Mouse (Mus musculus): ENCODE results near the gene Il17rd. TPM values are rescaled to one million over a fixed set of nuclear protein-coding genes. Genes with fewer than 3 reads are reported as not detected.

Gene Il17rd
- polyA plus RNA-seq, 1 experiment from 2014 or later = 0.80 TPM

GRCm38 (mm10) chr14:27115275-27115660, 76.5 kb downstream of the Il17rd start:
- no peaks in the 10 kb centered on the region for H3K9me3 ChIP-seq (ENCODE audit: control insufficient read depth, low read length)
- H3K9ac ChIP-seq (ENCODE audit: low read depth, low read length) = no peak overlapping the region; the same call in 1 of the 2 replicates
- WGBS = 18% methylated on average over 11 of the region's 11 CpGs
- peaks cover 6% of the 10 kb centered on the region for H3K4me1 ChIP-seq (replicated peaks; ENCODE audit: control insufficient read depth, insufficient read depth, low read length)
- ATAC-seq (replicated peaks; ENCODE audit: low FRiP score) (no peak), DNase-seq (ENCODE audit: low spot score) (no peak)
- no peak overlapping the region for H3K27ac ChIP-seq (ENCODE audit: low read depth, low read length)
- H3K27me3 ChIP-seq (replicated peaks; ENCODE audit: control insufficient read depth, insufficient read depth, low read length) = peaks cover 25% of the 10 kb centered on the region
- H3K4me2 ChIP-seq = peak overlapping the region; percentile 96
- peak overlapping the region; percentile 61 for H3K4me3 ChIP-seq (ENCODE audit: low read depth, low read length)
- no peaks in the 10 kb centered on the region for H3K36me3 ChIP-seq (ENCODE audit: control insufficient read depth, insufficient read depth, low read length)

- Histone ChIP-seq H3K4me1 (replicated peaks; ENCODE audit: control insufficient read depth, insufficient read depth, low read length) (peaks cover 6% of the 10 kb centered on the region), H3K36me3 (ENCODE audit: control insufficient read depth, insufficient read depth, low read length) (no peaks in the 10 kb centered on the region), H3K27me3 (replicated peaks; ENCODE audit: control insufficient read depth, insufficient read depth, low read length) (peaks cover 25% of the 10 kb centered on the region), H3K9me3 (ENCODE audit: control insufficient read depth, low read length) (no peaks in the 10 kb centered on the region), H3K4me3 (ENCODE audit: low read depth, low read length) (no peak overlapping the region), H3K27ac (ENCODE audit: low read depth, low read length) (no peak overlapping the region), H3K9ac (ENCODE audit: low read depth, low read length) (no peak overlapping the region), H3K4me2 (no peak overlapping the region)
- ATAC-seq (replicated peaks; ENCODE audit: low FRiP score) (no peak), DNase-seq (ENCODE audit: low spot score) (no peak)
- WGBS = 76% methylated on average over 6 of the region's 6 CpGs
Observed at GRCm38 (mm10) chr14:27115991-27116390, 77.2 kb downstream of the Il17rd start.

GRCm38 (mm10) chr14:27116577-27117165, 77.9 kb downstream of the Il17rd start:
- Histone ChIP-seq H3K9ac (ENCODE audit: low read depth, low read length) (no peak overlapping the region), H3K36me3 (ENCODE audit: control insufficient read depth, insufficient read depth, low read length) (no peaks in the 10 kb centered on the region), H3K4me2 (no peak overlapping the region), H3K27me3 (replicated peaks; ENCODE audit: control insufficient read depth, insufficient read depth, low read length) (peaks cover 25% of the 10 kb centered on the region), H3K4me1 (replicated peaks; ENCODE audit: control insufficient read depth, insufficient read depth, low read length) (peaks cover 6% of the 10 kb centered on the region), H3K9me3 (ENCODE audit: control insufficient read depth, low read length) (no peaks in the 10 kb centered on the region), H3K27ac (ENCODE audit: low read depth, low read length) (no peak overlapping the region), H3K4me3 (ENCODE audit: low read depth, low read length) (no peak overlapping the region)
- ATAC-seq (replicated peaks; ENCODE audit: low FRiP score) = no peak
- no peak for DNase-seq (ENCODE audit: low spot score)
- 67% methylated on average over 4 of the region's 4 CpGs for WGBS

GRCm38 (mm10) chr14:27118546-27118945, 79.8 kb downstream of the Il17rd start:
- no peaks in the 10 kb centered on the region for H3K9me3 ChIP-seq (ENCODE audit: control insufficient read depth, low read length)
- H3K27me3 ChIP-seq (replicated peaks; ENCODE audit: control insufficient read depth, insufficient read depth, low read length) = peaks cover 25% of the 10 kb centered on the region
- no peak overlapping the region for H3K9ac ChIP-seq (ENCODE audit: low read depth, low read length)
- H3K4me1 ChIP-seq (replicated peaks; ENCODE audit: control insufficient read depth, insufficient read depth, low read length) = peaks cover 6% of the 10 kb centered on the region
- no peak overlapping the region for H3K4me2 ChIP-seq
- WGBS = 73% methylated on average over 5 of the region's 5 CpGs
- H3K36me3 ChIP-seq (ENCODE audit: control insufficient read depth, insufficient read depth, low read length) = no peaks in the 10 kb centered on the region
- ATAC-seq (replicated peaks; ENCODE audit: low FRiP score) (no peak), DNase-seq (ENCODE audit: low spot score) (no peak)
- no peak overlapping the region for H3K27ac ChIP-seq (ENCODE audit: low read depth, low read length)
- H3K4me3 ChIP-seq (ENCODE audit: low read depth, low read length) = no peak overlapping the region

- no peak overlapping the region for H3K4me3 ChIP-seq (ENCODE audit: low read depth, low read length)
- no peaks in the 10 kb centered on the region; the same call in 1 of the 2 replicates for H3K4me1 ChIP-seq (replicated peaks; ENCODE audit: control insufficient read depth, insufficient read depth, low read length)
- no peak overlapping the region for H3K4me2 ChIP-seq
- DNase-seq (ENCODE audit: low spot score) = no peak
- no peaks in the 10 kb centered on the region for H3K9me3 ChIP-seq (ENCODE audit: control insufficient read depth, low read length)
- 0 out of 2 replicates have a peak, but pooled peaks cover 3% of the 10 kb centered on the region for H3K27me3 ChIP-seq (replicated peaks; ENCODE audit: control insufficient read depth, insufficient read depth, low read length)
- H3K27ac ChIP-seq (ENCODE audit: low read depth, low read length) = no peak overlapping the region
- H3K36me3 ChIP-seq (ENCODE audit: control insufficient read depth, insufficient read depth, low read length) = no peaks in the 10 kb centered on the region
- ATAC-seq (replicated peaks; ENCODE audit: low FRiP score) = no peak
- WGBS = 69% methylated on average over 3 of the region's 3 CpGs
- no peak overlapping the region for H3K9ac ChIP-seq (ENCODE audit: low read depth, low read length)
Observed at GRCm38 (mm10) chr14:27122646-27123045, 83.9 kb downstream of the Il17rd start.

- DNase-seq (ENCODE audit: low spot score) (no peak), ATAC-seq (replicated peaks; ENCODE audit: low FRiP score) (no peak)
- WGBS = 52% methylated on average over 8 of the region's 8 CpGs
- Histone ChIP-seq H3K9me3 (ENCODE audit: control insufficient read depth, low read length) (no peaks in the 10 kb centered on the region), H3K4me2 (no peak overlapping the region), H3K36me3 (ENCODE audit: control insufficient read depth, insufficient read depth, low read length) (no peaks in the 10 kb centered on the region), H3K27ac (ENCODE audit: low read depth, low read length) (no peak overlapping the region), H3K27me3 (replicated peaks; ENCODE audit: control insufficient read depth, insufficient read depth, low read length) (0 out of 2 replicates have a peak, but pooled peaks cover under 1% of the 10 kb centered on the region), H3K4me3 (ENCODE audit: low read depth, low read length) (no peak overlapping the region), H3K9ac (ENCODE audit: low read depth, low read length) (no peak overlapping the region), H3K4me1 (replicated peaks; ENCODE audit: control insufficient read depth, insufficient read depth, low read length) (no peaks in the 10 kb centered on the region; the same call in 1 of the 2 replicates)
Observed at GRCm38 (mm10) chr14:27123543-27123942, 84.8 kb downstream of the Il17rd start.

GRCm38 (mm10) chr14:27130031-27130430, 91.3 kb downstream of the Il17rd start:
- no peak for ATAC-seq (replicated peaks; ENCODE audit: low FRiP score)
- H3K9ac ChIP-seq (ENCODE audit: low read depth, low read length) = no peak overlapping the region
- H3K27ac ChIP-seq (ENCODE audit: low read depth, low read length) = no peak overlapping the region
- no peaks in the 10 kb centered on the region for H3K4me1 ChIP-seq (replicated peaks; ENCODE audit: control insufficient read depth, insufficient read depth, low read length)
- H3K4me2 ChIP-seq = no peak overlapping the region
- no peak for DNase-seq (ENCODE audit: low spot score)
- H3K4me3 ChIP-seq (ENCODE audit: low read depth, low read length) = no peak overlapping the region
- H3K36me3 ChIP-seq (ENCODE audit: control insufficient read depth, insufficient read depth, low read length) = no peaks in the 10 kb centered on the region
- H3K9me3 ChIP-seq (ENCODE audit: control insufficient read depth, low read length) = no peaks in the 10 kb centered on the region
- no peaks in the 10 kb centered on the region for H3K27me3 ChIP-seq (replicated peaks; ENCODE audit: control insufficient read depth, insufficient read depth, low read length)
- WGBS = 81% methylated on average over 3 of the region's 3 CpGs

- Histone ChIP-seq H3K36me3 (ENCODE audit: control insufficient read depth, insufficient read depth, low read length) (no peaks in the 10 kb centered on the region), H3K27ac (ENCODE audit: low read depth, low read length) (no peak overlapping the region), H3K4me1 (replicated peaks; ENCODE audit: control insufficient read depth, insufficient read depth, low read length) (no peaks in the 10 kb centered on the region), H3K9ac (ENCODE audit: low read depth, low read length) (no peak overlapping the region), H3K4me2 (no peak overlapping the region), H3K27me3 (replicated peaks; ENCODE audit: control insufficient read depth, insufficient read depth, low read length) (no peaks in the 10 kb centered on the region), H3K4me3 (ENCODE audit: low read depth, low read length) (no peak overlapping the region), H3K9me3 (ENCODE audit: control insufficient read depth, low read length) (no peaks in the 10 kb centered on the region)
- no peak for DNase-seq (ENCODE audit: low spot score)
- 67% methylated on average over 1 of the region's 1 CpGs for WGBS
- no peak for ATAC-seq (replicated peaks; ENCODE audit: low FRiP score)
Observed at GRCm38 (mm10) chr14:27130676-27131075, 91.9 kb downstream of the Il17rd start.

GRCm38 (mm10) chr14:27131521-27131920, 92.8 kb downstream of the Il17rd start:
- WGBS = 43% methylated on average over 1 of the region's 1 CpGs
- DNase-seq (ENCODE audit: low spot score) (no peak), ATAC-seq (replicated peaks; ENCODE audit: low FRiP score) (no peak)
- Histone ChIP-seq H3K27me3 (replicated peaks; ENCODE audit: control insufficient read depth, insufficient read depth, low read length) (no peaks in the 10 kb centered on the region), H3K4me3 (ENCODE audit: low read depth, low read length) (no peak overlapping the region), H3K9ac (ENCODE audit: low read depth, low read length) (no peak overlapping the region), H3K9me3 (ENCODE audit: control insufficient read depth, low read length) (no peaks in the 10 kb centered on the region), H3K36me3 (ENCODE audit: control insufficient read depth, insufficient read depth, low read length) (no peaks in the 10 kb centered on the region), H3K4me1 (replicated peaks; ENCODE audit: control insufficient read depth, insufficient read depth, low read length) (no peaks in the 10 kb centered on the region), H3K27ac (ENCODE audit: low read depth, low read length) (no peak overlapping the region), H3K4me2 (no peak overlapping the region)
